Mouse (Mus musculus) lung, embryonic 14.5 days (tissue): ENCODE measurements at regions not wholly inside any gene's neighbourhood (a gene's known extent, or its start where the extent isn't known, plus 50 kb on each side); places are given as distances from the start of the nearest gene placed in this dataset.

Source experiments
- ATAC-seq: fragments of 200-750 bp; cut with Nextera tagmentation; 2 replicates; pipeline ENCODE4 v1.8.0; 2017; ENCODE audit warnings: mild to moderate bottlenecking, moderate TSS enrichment, moderate library complexity; ENCODE audit not compliant: insufficient read depth
- DNase-seq: peaks from one replicate; pipeline ENCODE4 v3.0.0-alpha.2; 2015
- H3K27ac ChIP-seq: fragments of 300-500 bp; sonication (generic); 2 replicates; pipeline ENCODE4 v1.5.1; 2014; ENCODE audit warnings: low read depth, mild to moderate bottlenecking, moderate library complexity
- H3K27me3 ChIP-seq: fragments of 300-500 bp; sonication (generic); 2 replicates; pipeline ENCODE4 v1.6.1; 2014; ENCODE audit warnings: low read length, control low read depth; ENCODE audit not compliant: insufficient read depth
- H3K36me3 ChIP-seq: fragments of 300-500 bp; sonication (generic); 2 replicates; pipeline ENCODE4 v1.6.1; 2014; ENCODE audit warnings: control low read depth; ENCODE audit not compliant: insufficient read depth
- H3K4me1 ChIP-seq: fragments of 300-500 bp; sonication (generic); 2 replicates; pipeline ENCODE4 v1.6.1; 2014; ENCODE audit warnings: antibody characterized with exemption, control low read depth; ENCODE audit not compliant: insufficient read depth
- H3K4me2 ChIP-seq: fragments of 300-500 bp; sonication (generic); 2 replicates; pipeline ENCODE4 v1.6.1; 2014; ENCODE audit warnings: mild to moderate bottlenecking
- H3K4me3 ChIP-seq: fragments of 300-500 bp; sonication (generic); 2 replicates; pipeline ENCODE4 v1.5.1; 2014; ENCODE audit warnings: low read depth, low read length
- H3K9ac ChIP-seq: fragments of 300-500 bp; sonication (generic); 2 replicates; pipeline ENCODE4 v1.6.1; 2014
- H3K9me3 ChIP-seq: fragments of 300-500 bp; sonication (generic); 2 replicates; pipeline ENCODE4 v1.6.1; 2016; ENCODE audit warnings: low read depth, low read length, control low read depth
- CTCF ChIP-seq: IDR thresholded peaks from 2 replicates; pipeline ENCODE4 v1.5.1; 2016; ENCODE audit warnings: antibody characterized with exemption, low read depth
- WGBS: fragments of 180-500 bp; shearing (Covaris S2); extraction: QIAGEN DNeasy Blood & Tissue Kit; methylation state at CpG from one replicate; pipeline ENCODE4 v1.1.7; 2014; 5-methylcytosine and 5-hydroxymethylcytosine counted together

DNA sequence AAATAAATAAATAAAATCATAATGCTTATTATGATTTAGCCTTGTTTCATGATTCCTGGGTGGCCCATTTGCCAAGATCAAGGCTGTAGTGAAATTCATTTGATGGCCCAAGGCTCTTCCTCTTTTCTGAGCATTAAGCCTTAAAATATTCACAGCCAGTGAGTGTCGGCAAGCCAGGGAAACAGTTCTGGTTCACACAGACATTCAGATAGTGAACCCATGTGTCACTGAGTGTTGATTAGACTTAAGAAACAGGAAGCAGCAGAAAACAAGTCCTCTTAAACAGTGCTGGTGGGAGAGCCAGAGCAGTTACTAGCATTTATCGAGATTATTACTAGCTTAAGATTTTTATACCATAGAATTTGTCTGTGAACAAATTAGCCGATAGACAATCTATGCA is 201.7 kb upstream of the Cpeb2 start:
- no peak overlapping the region for H3K9ac ChIP-seq
- H3K4me2 ChIP-seq: no peak overlapping the region
- 76% methylated on average over 3 of the region's 3 CpGs for WGBS
- TF ChIP-seq CTCF: no peak
- no peaks in the 10 kb centered on the region for H3K9me3 ChIP-seq
- no peaks in the 10 kb centered on the region for H3K4me1 ChIP-seq
- no peaks in the 10 kb centered on the region for H3K27me3 ChIP-seq
- no peak for DNase-seq
- no peak for ATAC-seq
- no peaks in the 10 kb centered on the region for H3K36me3 ChIP-seq
- H3K4me3 ChIP-seq: no peak overlapping the region
- no peak overlapping the region for H3K27ac ChIP-seq

DNA sequence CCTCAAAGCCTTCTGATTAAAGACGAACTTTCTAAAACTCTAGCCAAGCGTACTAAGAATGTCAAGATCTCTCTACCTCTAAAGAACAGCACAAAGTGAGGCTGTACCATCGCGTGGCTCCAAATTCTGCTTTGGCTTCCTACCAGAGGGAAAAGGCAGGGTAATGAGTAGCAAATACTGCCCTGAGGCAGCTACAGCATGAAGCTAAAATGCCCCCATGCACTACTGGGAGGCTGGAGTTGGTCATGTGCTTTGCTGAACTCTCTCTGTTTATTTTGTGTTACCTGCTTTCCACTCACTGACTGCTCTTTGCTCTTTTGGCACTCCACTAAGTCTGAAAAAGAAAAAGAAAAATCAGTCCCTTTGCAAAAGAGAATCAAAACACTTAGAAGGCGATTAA is 201.1 kb upstream of the Cpeb2 start:
- Histone ChIP-seq H3K36me3 (no peaks in the 10 kb centered on the region), H3K27ac (no peak overlapping the region), H3K4me1 (no peaks in the 10 kb centered on the region), H3K9ac (no peak overlapping the region), H3K9me3 (no peaks in the 10 kb centered on the region), H3K4me3 (no peak overlapping the region), H3K4me2 (no peak overlapping the region), H3K27me3 (no peaks in the 10 kb centered on the region)
- TF ChIP-seq CTCF: no peak
- DNase-seq (no peak), ATAC-seq (no peak)
- 74% methylated on average over 5 of the region's 5 CpGs for WGBS

DNA sequence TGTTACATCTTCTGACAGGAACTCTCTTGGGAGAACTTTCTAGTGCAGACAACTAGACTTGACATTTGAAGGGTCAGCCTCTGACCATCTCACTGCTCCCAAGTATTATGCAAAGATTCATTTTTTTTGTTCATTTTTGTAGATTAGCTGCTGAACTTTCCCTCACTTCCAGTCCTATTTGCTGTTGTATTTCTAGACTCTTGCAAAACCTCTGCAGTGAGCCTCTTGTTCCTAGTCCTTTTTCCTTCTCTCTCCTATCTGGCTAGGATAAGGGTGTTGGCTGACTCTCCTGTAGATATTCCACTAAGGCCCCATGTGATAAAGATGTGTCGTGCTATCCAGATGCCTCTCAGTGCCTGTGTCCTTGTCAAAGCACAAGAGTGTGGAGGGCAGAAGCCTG is 198.5 kb upstream of the Cpeb2 start:
- Histone ChIP-seq H3K4me2 (no peak overlapping the region), H3K4me3 (no peak overlapping the region), H3K27ac (no peak overlapping the region), H3K27me3 (no peaks in the 10 kb centered on the region), H3K4me1 (no peaks in the 10 kb centered on the region), H3K9me3 (no peaks in the 10 kb centered on the region), H3K36me3 (no peaks in the 10 kb centered on the region), H3K9ac (no peak overlapping the region)
- TF ChIP-seq CTCF: no peak
- no peak for DNase-seq
- no peak for ATAC-seq
- whole genome bisulfite sequencing: 70% methylated on average over 1 of the region's 1 CpGs

DNA sequence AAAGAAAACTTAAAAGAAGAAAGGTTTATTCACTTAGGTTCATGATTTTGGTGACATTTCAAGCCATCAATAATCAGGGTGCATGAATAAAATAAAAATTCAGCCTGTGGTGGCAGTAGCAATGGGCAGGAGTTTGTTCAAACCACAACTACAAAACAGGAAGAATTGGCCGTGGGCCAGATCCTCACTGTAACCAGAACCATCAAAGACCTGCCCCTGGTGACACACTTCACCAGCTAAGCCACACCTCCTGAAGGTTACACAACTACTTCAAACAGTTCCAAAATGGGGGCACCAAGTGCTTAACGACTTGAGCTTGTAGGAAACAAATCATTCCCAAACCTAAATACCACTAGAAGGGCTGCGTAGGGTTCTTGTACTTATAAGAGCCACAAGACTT is 195.4 kb upstream of the Cpeb2 start:
- no peak for TF ChIP-seq CTCF
- peak; percentile 49 for DNase-seq
- no peak overlapping the region for H3K4me2 ChIP-seq
- no peak overlapping the region for H3K27ac ChIP-seq
- H3K9ac ChIP-seq: no peak overlapping the region
- H3K36me3 ChIP-seq: no peaks in the 10 kb centered on the region
- H3K27me3 ChIP-seq: no peaks in the 10 kb centered on the region
- no peaks in the 10 kb centered on the region for H3K4me1 ChIP-seq
- no peaks in the 10 kb centered on the region for H3K9me3 ChIP-seq
- 52% methylated on average over 3 of the region's 3 CpGs for WGBS
- H3K4me3 ChIP-seq: no peak overlapping the region
- no peak for ATAC-seq

DNA sequence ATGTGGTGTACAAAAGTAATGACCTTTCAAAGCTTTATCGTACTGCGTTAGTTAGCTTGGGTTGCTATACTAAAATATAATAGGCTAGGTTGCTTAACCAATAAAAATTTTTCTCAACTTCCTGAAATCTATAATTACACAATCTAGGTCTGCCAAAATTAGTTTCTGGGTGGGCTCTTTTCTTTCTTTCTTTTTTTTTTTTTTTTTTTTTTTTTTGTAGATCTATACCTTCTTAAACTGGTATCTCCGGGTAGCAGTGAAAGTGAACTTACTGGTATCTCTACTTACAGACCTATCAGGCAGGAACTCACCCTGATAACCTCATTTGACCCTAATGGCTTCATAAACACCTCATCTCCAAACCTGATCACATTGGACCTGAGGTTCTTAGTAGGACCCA is 193.4 kb upstream of the Cpeb2 start:
- Histone ChIP-seq H3K4me3 (no peak overlapping the region), H3K36me3 (no peaks in the 10 kb centered on the region), H3K4me1 (no peaks in the 10 kb centered on the region), H3K4me2 (no peak overlapping the region), H3K27me3 (no peaks in the 10 kb centered on the region), H3K9ac (no peak overlapping the region), H3K9me3 (no peaks in the 10 kb centered on the region), H3K27ac (no peak overlapping the region)
- no peak for TF ChIP-seq CTCF
- ATAC-seq: no peak
- WGBS: 87% methylated on average over 3 of the region's 3 CpGs
- no peak for DNase-seq

DNA sequence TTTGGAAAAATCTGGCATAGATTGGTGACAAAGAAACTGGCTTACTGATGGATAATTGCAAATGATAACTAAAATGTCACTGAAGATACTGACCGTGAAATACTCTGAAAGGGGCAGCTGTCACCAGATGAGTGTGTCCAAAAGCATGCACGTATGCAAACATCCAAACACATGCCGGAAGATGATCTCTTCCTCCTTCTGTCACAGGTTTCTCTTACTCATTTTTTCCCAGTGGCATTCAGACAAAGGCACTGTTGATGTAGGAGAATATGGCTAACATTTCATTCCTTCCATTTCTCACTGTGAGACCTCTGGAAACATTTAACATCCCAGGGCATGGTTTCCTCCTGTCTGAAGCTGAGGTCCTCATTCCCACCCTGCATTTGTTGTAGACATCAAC is 190.4 kb upstream of the Cpeb2 start:
- no peak overlapping the region for H3K9ac ChIP-seq
- H3K27ac ChIP-seq: no peak overlapping the region
- no peaks in the 10 kb centered on the region for H3K36me3 ChIP-seq
- no peak for TF ChIP-seq CTCF
- DNase-seq (no peak), ATAC-seq (no peak)
- H3K4me1 ChIP-seq: no peaks in the 10 kb centered on the region
- no peak overlapping the region for H3K4me3 ChIP-seq
- H3K9me3 ChIP-seq: no peaks in the 10 kb centered on the region
- WGBS: 73% methylated on average over 3 of the region's 3 CpGs
- H3K4me2 ChIP-seq: no peak overlapping the region
- H3K27me3 ChIP-seq: no peaks in the 10 kb centered on the region

DNA sequence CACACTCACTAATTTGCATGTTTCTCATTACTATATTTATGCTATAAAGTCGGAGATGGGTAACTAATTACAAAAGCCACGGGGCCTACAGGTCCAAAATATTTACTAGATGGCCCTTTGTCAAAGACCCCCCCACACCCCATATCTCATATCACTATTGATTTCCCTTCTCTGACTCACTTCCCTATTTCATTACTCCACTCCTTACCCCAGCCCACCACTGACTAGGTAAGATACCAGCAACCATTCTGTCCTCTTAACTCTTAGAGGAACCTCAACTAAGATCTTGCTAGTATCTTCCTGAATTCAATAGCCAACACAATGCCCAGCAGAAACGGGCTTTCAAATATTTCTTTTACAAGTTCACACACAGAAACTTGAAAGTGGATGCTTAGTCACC is 187.1 kb upstream of the Cpeb2 start:
- Histone ChIP-seq H3K9me3 (no peaks in the 10 kb centered on the region), H3K9ac (no peak overlapping the region), H3K27me3 (no peaks in the 10 kb centered on the region), H3K27ac (no peak overlapping the region), H3K4me2 (no peak overlapping the region), H3K36me3 (no peaks in the 10 kb centered on the region), H3K4me1 (no peaks in the 10 kb centered on the region), H3K4me3 (no peak overlapping the region)
- DNase-seq (no peak), ATAC-seq (no peak)
- no peak for TF ChIP-seq CTCF
- WGBS: 73% methylated on average over 3 of the region's 3 CpGs

DNA sequence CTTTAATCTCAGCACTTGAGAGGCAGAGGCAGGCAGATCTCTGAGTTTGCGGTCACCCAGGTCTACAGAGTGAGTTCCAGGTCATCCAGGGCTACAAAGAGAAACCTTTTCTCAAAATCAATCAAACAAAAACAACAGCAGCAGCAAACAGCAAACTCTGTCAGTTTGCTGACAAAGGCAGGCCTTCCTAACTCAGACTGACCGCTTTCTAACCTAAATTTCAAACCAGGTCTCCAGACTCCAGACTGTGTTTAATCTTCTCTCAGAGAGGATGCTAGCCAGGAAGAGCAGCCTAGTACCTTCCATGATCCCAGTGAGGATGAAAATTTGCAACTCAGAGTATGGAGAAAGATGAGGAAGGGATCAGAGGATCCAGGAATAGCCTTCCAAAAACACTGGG is 185.7 kb upstream of the Cpeb2 start:
- WGBS: 97% methylated on average over 2 of the region's 2 CpGs
- H3K9me3 ChIP-seq: no peaks in the 10 kb centered on the region
- no peak overlapping the region for H3K4me3 ChIP-seq
- H3K4me1 ChIP-seq: no peaks in the 10 kb centered on the region
- no peak overlapping the region for H3K9ac ChIP-seq
- no peaks in the 10 kb centered on the region for H3K36me3 ChIP-seq
- TF ChIP-seq CTCF: no peak
- DNase-seq (no peak), ATAC-seq (no peak)
- H3K4me2 ChIP-seq: no peak overlapping the region
- no peaks in the 10 kb centered on the region for H3K27me3 ChIP-seq
- no peak overlapping the region for H3K27ac ChIP-seq
